Mouse (Mus musculus): ENCODE data around the gene Vsig8. TPM values are rescaled to one million over a fixed set of nuclear protein-coding genes. Genes with fewer than 3 reads are reported as not detected.

Vsig8 gene
- under 1 TPM in 1 of 2 experiments, not detected in 1; 0.47 TPM for total RNA-seq (2021)

DNA sequence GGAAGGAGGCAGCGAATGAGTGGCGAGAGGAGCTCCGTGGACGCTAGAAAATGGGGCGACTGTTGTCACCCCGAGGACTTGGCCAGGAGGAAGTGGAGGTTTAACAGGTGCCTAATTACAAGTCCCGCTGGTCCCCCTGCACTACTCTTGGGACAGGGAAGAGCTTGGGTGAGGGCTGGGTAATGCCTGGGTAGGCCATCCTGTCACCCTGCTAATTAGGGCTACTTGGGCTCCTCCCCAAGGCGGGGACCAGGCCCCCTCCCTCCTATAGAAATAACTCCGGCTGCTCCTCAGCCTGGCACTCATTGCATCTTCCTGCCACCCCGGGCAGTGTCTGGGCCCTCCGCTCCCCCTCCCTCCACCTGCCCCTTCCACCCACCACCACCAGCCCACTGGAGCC lies at the start of gene Vsig8:
Gene Vsig8, plus strand, starts transcription at position 301 of the 400 bp plus-strand sequence.
- intact Hi-C loops (cut with DNase I): no loop called here
- no peak for DNase-seq (ENCODE audit: low spot score in 2 of 2)

- intact Hi-C loops (cut with DNase I): no loop called here
- no peak for DNase-seq (ENCODE audit: low spot score in 2 of 2)
Measured at GRCm38 (mm10) chr1:172507001-172507400, 48.7 kb upstream of the Vsig8 start.

- intact Hi-C loops (cut with DNase I): no loop called here
- DNase-seq (ENCODE audit: low spot score in 2 of 2): no peak
Measured at GRCm38 (mm10) chr1:172507701-172508100, 48.0 kb upstream of the Vsig8 start.

- intact Hi-C loops (cut with DNase I): no loop called here
- no peak for DNase-seq (ENCODE audit: low spot score in 2 of 2)
Measured at GRCm38 (mm10) chr1:172508172-172508571, 47.6 kb upstream of the Vsig8 start.

- intact Hi-C loops (cut with DNase I): no loop called here
- no peak for DNase-seq (ENCODE audit: low spot score in 2 of 2)
Measured at GRCm38 (mm10) chr1:172509235-172509634, 46.5 kb upstream of the Vsig8 start.

DNA sequence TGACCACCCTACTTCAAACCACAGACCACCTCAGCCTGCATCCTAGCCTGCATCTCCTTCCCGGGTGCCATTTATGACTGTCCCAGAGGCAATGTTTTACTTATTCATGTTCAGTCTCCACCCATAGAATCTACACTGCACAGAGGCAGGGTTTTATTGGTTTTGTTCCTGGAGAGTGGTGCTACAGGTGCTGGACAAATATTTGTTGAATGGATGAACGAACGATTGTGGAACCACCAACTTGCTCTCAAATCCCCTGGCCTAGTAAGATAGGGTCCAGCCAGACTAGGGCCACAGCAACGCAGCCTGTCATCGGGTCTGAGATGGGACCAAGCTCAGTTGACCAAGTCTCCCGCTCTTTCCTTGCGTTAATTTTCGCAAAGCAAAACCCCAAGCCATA lies 45.8 kb upstream of the Vsig8 start:
- no peak for DNase-seq (ENCODE audit: low spot score in 2 of 2)
- intact Hi-C loops (cut with DNase I): no loop called here

GRCm38 (mm10) chr1:172510421-172510972 lies 45.2 kb upstream of the Vsig8 start:
- no peak for DNase-seq (ENCODE audit: low spot score in 2 of 2)
- intact Hi-C loops (cut with DNase I): no loop called here

GRCm38 (mm10) chr1:172512962-172513361 lies 42.8 kb upstream of the Vsig8 start:
- no peak for DNase-seq (ENCODE audit: low spot score in 2 of 2)
- intact Hi-C loops (cut with DNase I): no loop called here

- intact Hi-C loops (cut with DNase I): no loop called here
- no peak for DNase-seq (ENCODE audit: low spot score in 2 of 2)
Measured at GRCm38 (mm10) chr1:172513525-172514212, 42.1 kb upstream of the Vsig8 start.

DNA sequence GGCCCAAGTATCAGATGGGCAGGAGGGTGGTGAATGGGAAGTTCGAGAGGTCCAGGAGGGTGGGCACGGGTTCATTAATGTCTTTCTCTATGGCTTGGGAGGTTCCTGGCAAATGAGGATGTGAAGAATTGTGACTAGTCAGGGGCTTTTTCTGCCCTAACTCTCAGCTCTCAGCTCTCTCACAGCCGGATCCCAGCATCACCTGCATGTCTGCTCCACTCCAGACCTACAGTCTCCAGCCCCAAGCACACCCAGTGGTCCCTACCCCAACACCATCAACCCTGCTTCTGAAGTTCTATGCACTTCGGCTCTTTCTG lies 41.6 kb upstream of the Vsig8 start:
- no peak for DNase-seq (ENCODE audit: low spot score in 2 of 2)
- intact Hi-C loops (cut with DNase I): no loop called here

- intact Hi-C loops (cut with DNase I): no loop called here
- no peak for DNase-seq (ENCODE audit: low spot score in 2 of 2)
Measured at GRCm38 (mm10) chr1:172514551-172515268, 41.0 kb upstream of the Vsig8 start.

DNA sequence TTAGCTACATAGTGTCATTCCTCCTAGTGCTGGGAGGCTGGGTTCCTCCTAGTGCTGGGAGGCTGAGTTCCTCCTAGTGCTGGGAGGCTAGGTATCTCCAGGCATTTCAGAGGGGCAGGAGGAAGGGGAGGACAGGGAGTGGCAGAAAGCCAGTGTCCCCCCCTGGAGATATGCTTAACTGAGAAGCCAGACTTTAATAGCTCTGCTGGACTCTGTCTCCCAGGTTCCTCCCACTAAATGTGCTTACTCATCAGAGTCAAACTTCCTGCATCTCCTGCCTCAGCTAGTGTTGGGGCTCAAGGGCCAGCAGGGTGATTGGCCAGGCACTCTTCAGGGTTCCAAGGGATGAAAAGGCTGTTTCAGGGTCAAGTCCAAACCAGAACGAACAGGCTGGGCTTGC lies 40.3 kb upstream of the Vsig8 start:
- intact Hi-C loops (cut with DNase I): no loop called here
- no peak for DNase-seq (ENCODE audit: low spot score in 2 of 2)

- intact Hi-C loops (cut with DNase I): no loop called here
- no peak for DNase-seq (ENCODE audit: low spot score in 2 of 2)
Measured at GRCm38 (mm10) chr1:172518013-172518412, 37.7 kb upstream of the Vsig8 start.

- intact Hi-C loops (cut with DNase I): no loop called here
Measured at GRCm38 (mm10) chr1:172519644-172520043, 36.1 kb upstream of the Vsig8 start.

DNA sequence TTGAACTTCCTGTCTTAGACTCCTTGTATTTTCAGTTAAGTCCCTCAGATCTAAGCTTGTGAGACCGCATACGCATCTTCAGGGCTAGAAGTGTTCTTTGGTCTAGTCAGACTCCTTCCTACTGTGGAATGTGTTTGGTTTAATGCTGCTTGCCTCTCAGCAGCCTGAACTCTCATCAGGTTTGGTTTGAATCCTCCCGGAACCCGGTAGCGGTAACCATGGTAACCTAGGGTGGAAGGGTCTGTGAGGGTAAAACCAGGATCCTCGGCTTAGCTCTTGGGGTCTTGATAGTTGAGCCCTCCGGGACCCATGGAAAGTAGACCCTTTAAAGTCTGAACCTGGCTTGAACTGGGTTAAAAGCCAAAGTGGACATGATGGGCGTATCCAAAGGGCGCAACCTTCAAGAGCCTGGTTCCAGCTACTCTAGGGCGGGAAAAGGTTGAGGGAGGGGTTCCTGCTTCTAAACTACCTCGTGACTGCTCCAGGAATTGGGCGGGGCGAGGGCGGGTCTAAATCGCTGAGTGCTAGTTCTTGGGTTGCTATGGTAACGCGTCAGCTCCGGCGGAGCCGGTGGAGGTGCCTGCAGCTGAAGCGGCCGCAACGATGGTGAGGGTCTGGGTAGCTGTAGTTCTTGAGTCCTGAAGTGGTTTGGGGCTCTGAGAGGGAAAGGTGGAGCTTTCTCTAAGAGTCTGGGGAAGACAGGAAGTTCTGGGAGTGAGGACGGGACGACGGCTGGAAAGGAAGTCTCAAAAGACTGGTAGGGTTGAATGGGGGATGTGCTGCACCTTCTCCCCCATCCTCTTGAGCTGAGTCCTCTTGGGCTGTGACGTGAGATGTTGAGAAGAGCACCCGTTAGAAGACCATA lies 34.9 kb upstream of the Vsig8 start, which contains the start of gene Cfap45:
Gene Cfap45, plus strand, starts transcription at position 226 of the 865 bp plus-strand sequence.
- intact Hi-C loops (cut with DNase I): no loop called here
- peak; percentile 65 to 77 for DNase-seq (ENCODE audit: low spot score in 2 of 2)

More at GRCm38 (mm10) chr1:172519644-172520043, 36.1 kb upstream of the Vsig8 start:
- no peak for DNase-seq (ENCODE audit: low spot score in 2 of 2)

GRCm38 (mm10) chr1:172522524-172522923 lies 33.2 kb upstream of the Vsig8 start:
- intact Hi-C loops (cut with DNase I): no loop called here
- no peak for DNase-seq (ENCODE audit: low spot score in 2 of 2)

DNA sequence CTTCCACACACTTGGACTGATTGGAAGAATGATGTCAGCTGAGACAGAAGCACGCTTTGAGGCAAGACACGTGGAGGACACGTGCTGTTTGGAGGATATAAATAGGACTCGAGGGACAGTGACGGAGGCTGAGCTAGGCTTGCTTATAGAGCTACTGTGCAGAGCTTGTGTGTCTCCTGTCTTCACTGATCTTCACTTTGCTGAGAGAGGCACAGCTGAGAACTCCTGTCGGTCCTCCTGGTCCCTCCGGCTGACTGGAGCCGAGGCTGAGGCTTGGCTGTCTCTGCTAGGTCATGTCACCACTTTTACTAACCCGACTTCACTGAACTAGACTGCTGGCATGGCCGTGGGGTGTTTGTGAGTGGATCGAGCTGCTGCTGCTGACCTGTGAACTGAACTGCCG lies 32.0 kb upstream of the Vsig8 start:
- DNase-seq (ENCODE audit: low spot score in 2 of 2): no peak
- intact Hi-C loops (cut with DNase I): no loop called here

DNA sequence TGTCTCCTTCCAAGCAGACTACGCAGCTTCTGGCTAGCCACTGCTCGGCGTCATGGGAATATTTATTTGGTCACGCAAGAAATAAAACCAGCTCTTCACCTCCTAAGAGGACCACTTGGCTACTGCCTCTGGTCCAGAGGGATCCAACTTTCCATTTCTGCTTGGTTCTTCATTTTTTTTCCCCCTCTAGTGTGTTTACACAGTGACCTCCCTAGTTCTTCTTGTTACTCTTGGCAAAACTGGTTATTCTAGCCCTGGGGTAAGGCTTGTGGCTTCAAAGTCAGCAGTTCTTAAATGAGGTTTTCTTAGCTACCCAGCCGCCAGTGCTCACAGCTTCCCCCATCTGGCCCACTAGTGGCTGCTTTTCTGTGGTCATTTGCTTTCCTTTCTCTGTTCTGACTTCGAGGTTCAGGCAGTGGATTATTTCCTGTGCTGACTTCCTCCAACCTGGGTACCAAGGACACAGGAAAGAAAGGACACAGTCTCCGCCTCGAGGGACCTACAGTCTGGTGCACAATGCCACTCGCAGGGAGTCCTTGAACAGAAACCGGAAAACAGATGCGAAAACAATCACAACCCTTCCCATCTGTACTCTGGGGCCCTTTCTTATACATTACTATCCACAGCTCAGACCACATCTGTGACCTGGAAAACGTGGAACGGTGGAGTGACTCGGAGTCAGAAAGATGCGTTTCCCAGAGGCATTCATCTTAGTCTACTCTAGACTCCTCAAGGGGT lies 30.5 kb upstream of the Vsig8 start:
- intact Hi-C loops (cut with DNase I): loop anchor here (5.0 kb wide), 1 partner anchor 872 kb away; no protein-coding TSS in a partner anchor
- no peak for DNase-seq (ENCODE audit: low spot score in 2 of 2)

- intact Hi-C loops (cut with DNase I): loop anchor here (5.0 kb wide), 1 partner anchor 871 kb away; no protein-coding TSS in a partner anchor
Measured at GRCm38 (mm10) chr1:172525971-172526370, 29.8 kb upstream of the Vsig8 start.

More at GRCm38 (mm10) chr1:172525971-172526370, 29.8 kb upstream of the Vsig8 start:
- DNase-seq (ENCODE audit: low spot score in 2 of 2): no peak

Data from left cerebral cortex, postnatal 36 days (tissue).